21 mouse cellular contexts compared by ENCODE assay signal in the genomic region with DNA sequence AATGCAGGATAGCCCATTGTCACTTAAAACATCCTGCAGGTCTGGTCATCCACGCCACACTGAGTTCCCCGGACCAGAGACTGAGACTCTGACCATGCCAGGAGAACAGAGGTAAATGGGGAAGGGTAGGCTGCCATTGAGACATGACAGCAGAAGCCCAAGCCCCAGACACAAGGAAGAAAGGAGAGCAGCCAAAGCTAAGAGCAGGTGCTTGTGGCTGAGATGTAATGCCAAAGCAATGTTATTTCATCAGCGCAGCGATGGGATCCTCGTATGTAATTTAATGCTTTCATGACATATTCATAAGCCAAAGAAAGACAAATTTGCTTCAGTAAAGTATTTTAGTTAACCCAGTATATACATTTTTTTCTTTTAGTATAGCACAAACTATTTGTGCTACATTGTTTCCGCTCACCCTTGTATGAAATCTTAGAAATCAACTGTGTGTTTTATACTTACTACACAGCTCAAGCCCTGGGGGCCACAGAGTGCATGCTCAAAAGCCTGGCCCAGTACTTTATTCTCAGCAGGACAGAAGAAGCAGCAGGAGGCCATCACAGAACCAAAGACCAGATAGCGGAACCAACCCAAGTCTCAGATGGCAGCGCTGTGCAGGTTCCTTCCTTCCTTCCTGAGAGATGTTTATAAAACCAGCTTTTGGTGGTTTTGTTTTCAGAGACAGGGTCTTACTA.
DNase-seq lines count a peak whose midpoint lies in the region; TF ChIP-seq lines count a peak whose summit lies in the region.
"Had no signal": no experiment of that assay in that cellular context is flagged by ENCODE, and none has a peak within 500 bp of the region (broad histone marks: within the 10 kb centered on the region; RNA-seq: fewer than 3 reads in every experiment).

No protein-coding gene starts in this region.

- intact Hi-C loops in gastrocnemius, adult 2 months (cut with DNase I), result no loop called here

- no peak overlapping the region for H3K4me3 ChIP-seq in gastrocnemius, adult 2 months
- no peak overlapping the region for H3K4me3 ChIP-seq in myocyte
- H3K4me3 ChIP-seq: embryonic facial prominence, embryonic 13.5 days; embryonic facial prominence, embryonic 15.5 days; erythroblast, embryonic 14.5 days; forebrain, embryonic 10.5 days; forebrain, embryonic 13.5 days; forebrain, embryonic 15.5 days had no signal

- no peak for TF ChIP-seq POLR2A in myocyte (IDR thresholded peaks at IDR 0.05; ENCODE audit: insufficient read length, low read depth)

- no peaks in the 10 kb centered on the region for H3K79me2 ChIP-seq in myocyte (ENCODE audit: control insufficient read depth, insufficient read depth)

- no peaks in the 10 kb centered on the region for H3K27me3 ChIP-seq in myocyte (ENCODE audit: control insufficient read depth, insufficient read depth, insufficient read length)
- H3K27me3 ChIP-seq: CH12.LX; embryonic facial prominence, embryonic 13.5 days; embryonic facial prominence, embryonic 15.5 days; forebrain, embryonic 13.5 days; forebrain, embryonic 15.5 days; Patski had no signal

- H3K36me3 ChIP-seq in myocyte (ENCODE audit: control insufficient read depth, insufficient read depth), result no peaks in the 10 kb centered on the region
- H3K36me3 ChIP-seq: embryonic facial prominence, embryonic 13.5 days; embryonic facial prominence, embryonic 15.5 days; forebrain, embryonic 15.5 days; G1E had no signal

- no peak for TF ChIP-seq CTCF in gastrocnemius, adult 2 months (IDR thresholded peaks at IDR 0.05)

- H3K4me2 ChIP-seq in myocyte (ENCODE audit: low read depth), result no peak overlapping the region
- H3K4me2 ChIP-seq: embryonic facial prominence, embryonic 13.5 days; embryonic facial prominence, embryonic 15.5 days; forebrain, embryonic 13.5 days; forebrain, embryonic 15.5 days had no signal

- DNase-seq in cerebellum, postnatal 10 days, result peak; percentile 38 to 55
- DNase-seq in cerebellum, adult 11 months, result no peak
- no peak for DNase-seq in gastrocnemius, adult 2 months
- no peak for DNase-seq in gastrocnemius, postnatal 25 days
- DNase-seq in adrenal gland, adult 8-10 months, result no peak
- DNase-seq: adrenal gland, postnatal 10 days; adrenal gland, postnatal 25 days; B cell, adult 2 months; cerebellum, adult 9-10 months; cerebellum, postnatal 36 days; embryo, embryonic 11 days had no signal

- H3ac ChIP-seq in myocyte (ENCODE audit: control insufficient read depth, insufficient read length), result no peak overlapping the region

- H3K27ac ChIP-seq in gastrocnemius, adult 2 months, result peak overlapping the region; percentile 28; the same call in 1 of the 2 replicates
- H3K27ac ChIP-seq: embryonic facial prominence, embryonic 13.5 days; embryonic facial prominence, embryonic 15.5 days; forebrain, embryonic 10.5 days; forebrain, embryonic 13.5 days; forebrain, embryonic 15.5 days had no signal

TF ChIP-seq in myocyte, 11 proteins besides CTCF, POLR2A, EP300 and RAD21:
- TF ChIP-seq CEBPB (IDR thresholded peaks at IDR 0.05; ENCODE audit: insufficient read depth, poor library complexity, severe bottlenecking), result peak; percentile 34; the same call in 1 of the 2 replicates
- TF ChIP-seq MYOD1 (IDR thresholded peaks at IDR 0.05; ENCODE audit: control insufficient read depth in 1 of 3, insufficient read length in 2 of 3, low read depth in 2 of 3), result peak in 2 of 3 experiments; percentile 45 to 53
- no peak for TF ChIP-seq MAX (IDR thresholded peaks at IDR 0.05; ENCODE audit: low read depth)
- TF ChIP-seq MYOG (IDR thresholded peaks at IDR 0.05; ENCODE audit: control insufficient read depth in 1 of 3, insufficient read depth in 1 of 3, insufficient read length in 2 of 3, low read depth in 2 of 3), result peak in 2 of 3 experiments; percentile 36 to 58
TF ChIP-seq in myocyte: peak in this region for 3.

Comparison
In these comparisons a context has a peak if more than half of its experiments do, and no peak if none do; other contexts are left out.
1. DNase-seq: peak in cerebellum, postnatal 10 days (2 of 2); none in cerebellum, adult 11 months (single experiment), gastrocnemius, adult 2 months (single experiment), gastrocnemius, postnatal 25 days (single experiment) and adrenal gland, adult 8-10 months (single experiment).